Mouse (Mus musculus): ENCODE measurements around the gene Zfp663. TPM values are rescaled to one million over a fixed set of nuclear protein-coding genes. Genes with fewer than 3 reads are reported as not detected.
A peak's percentile ranks its signal among the peaks of the same experiment; 100 is the strongest.

Gene Zfp663
- polyA plus RNA-seq, 1 experiment from 2014 or later, result 0.69 TPM

DNA sequence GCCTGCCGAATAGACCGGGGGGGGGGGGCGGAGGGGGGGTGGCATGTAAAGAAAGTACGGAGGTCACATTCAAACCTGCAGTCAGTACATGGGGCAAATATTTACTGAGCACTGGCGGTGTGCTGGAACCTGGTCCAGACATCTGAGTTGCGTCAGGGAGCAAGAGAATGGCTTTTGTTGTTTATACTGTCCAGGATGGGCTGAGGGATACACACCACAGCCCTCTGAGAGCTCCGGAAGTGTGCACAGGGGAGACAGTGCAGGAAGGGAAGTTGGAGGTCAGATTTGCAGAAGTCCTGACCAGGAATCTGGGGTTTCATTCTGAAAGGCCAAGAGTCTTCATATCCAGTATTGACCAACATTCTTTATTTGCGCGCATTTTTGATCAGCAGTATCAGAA lies 36.4 kb upstream of the Zfp663 start:
- WGBS (ENCODE audit: insufficient replicate concordance), result 61% methylated on average over 9 of the region's 9 CpGs
- Histone ChIP-seq H3K4me2 (no peak overlapping the region), H3K9ac (ENCODE audit: low read depth, low read length) (no peak overlapping the region), H3K4me1 (ENCODE audit: control insufficient read depth, insufficient read depth, low read length) (0 out of 2 replicates have a peak, but pooled peaks cover 4% of the 10 kb centered on the region), H3K27ac (ENCODE audit: low read depth, low read length) (no peak overlapping the region), H3K9me3 (replicated peaks; ENCODE audit: control insufficient read depth, low read length) (no peaks in the 10 kb centered on the region), H3K36me3 (ENCODE audit: control insufficient read depth, insufficient read depth, low read length) (no peaks in the 10 kb centered on the region), H3K27me3 (ENCODE audit: control insufficient read depth, insufficient read depth, low read length) (no peaks in the 10 kb centered on the region), H3K4me3 (ENCODE audit: low read depth, low read length) (no peak overlapping the region)
- ATAC-seq (replicated peaks; ENCODE audit: insufficient number of reproducible peaks, low FRiP score, low TSS enrichment), result no peak

DNA sequence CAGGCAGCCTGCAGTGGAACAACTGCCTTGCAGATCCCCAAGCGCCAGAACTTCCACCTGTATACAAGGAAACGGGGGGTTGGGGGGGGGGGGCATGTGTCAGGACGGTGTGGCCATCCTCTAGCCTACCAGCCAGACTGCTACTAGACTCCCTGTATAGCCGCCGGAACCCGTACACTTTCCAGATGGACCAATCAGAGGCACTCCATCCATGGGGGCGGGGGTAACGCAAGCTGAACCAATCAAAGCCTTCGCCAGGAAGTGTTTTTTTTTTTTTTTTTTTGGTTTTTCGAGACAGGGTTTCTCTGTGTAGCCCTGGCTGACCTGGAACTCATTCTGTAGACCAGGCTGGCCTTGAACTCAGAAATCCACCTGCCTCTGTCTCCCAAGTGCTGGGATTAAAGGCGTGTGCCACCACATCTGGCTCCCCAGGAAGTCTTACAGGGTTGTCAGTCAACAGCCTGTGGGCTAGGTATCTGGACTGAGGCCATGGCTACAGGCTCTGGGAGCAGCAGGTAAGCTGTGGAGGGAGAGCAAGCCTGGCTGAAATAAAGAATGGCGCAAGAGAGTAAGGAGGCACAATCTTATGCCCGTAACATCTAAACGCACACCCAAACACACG lies 29.7 kb upstream of the Zfp663 start:
- Histone ChIP-seq H3K4me2 (no peak overlapping the region), H3K4me1 (ENCODE audit: control insufficient read depth, insufficient read depth, low read length) (peaks cover 13% of the 10 kb centered on the region; the same call in 1 of the 2 replicates), H3K27ac (ENCODE audit: low read depth, low read length) (no peak overlapping the region), H3K27me3 (ENCODE audit: control insufficient read depth, insufficient read depth, low read length) (no peaks in the 10 kb centered on the region), H3K9me3 (replicated peaks; ENCODE audit: control insufficient read depth, low read length) (no peaks in the 10 kb centered on the region), H3K4me3 (ENCODE audit: low read depth, low read length) (no peak overlapping the region), H3K9ac (ENCODE audit: low read depth, low read length) (no peak overlapping the region), H3K36me3 (ENCODE audit: control insufficient read depth, insufficient read depth, low read length) (no peaks in the 10 kb centered on the region)
- WGBS (ENCODE audit: insufficient replicate concordance), result 65% methylated on average over 14 of the region's 15 CpGs
- ATAC-seq (replicated peaks; ENCODE audit: insufficient number of reproducible peaks, low FRiP score, low TSS enrichment), result no peak

DNA sequence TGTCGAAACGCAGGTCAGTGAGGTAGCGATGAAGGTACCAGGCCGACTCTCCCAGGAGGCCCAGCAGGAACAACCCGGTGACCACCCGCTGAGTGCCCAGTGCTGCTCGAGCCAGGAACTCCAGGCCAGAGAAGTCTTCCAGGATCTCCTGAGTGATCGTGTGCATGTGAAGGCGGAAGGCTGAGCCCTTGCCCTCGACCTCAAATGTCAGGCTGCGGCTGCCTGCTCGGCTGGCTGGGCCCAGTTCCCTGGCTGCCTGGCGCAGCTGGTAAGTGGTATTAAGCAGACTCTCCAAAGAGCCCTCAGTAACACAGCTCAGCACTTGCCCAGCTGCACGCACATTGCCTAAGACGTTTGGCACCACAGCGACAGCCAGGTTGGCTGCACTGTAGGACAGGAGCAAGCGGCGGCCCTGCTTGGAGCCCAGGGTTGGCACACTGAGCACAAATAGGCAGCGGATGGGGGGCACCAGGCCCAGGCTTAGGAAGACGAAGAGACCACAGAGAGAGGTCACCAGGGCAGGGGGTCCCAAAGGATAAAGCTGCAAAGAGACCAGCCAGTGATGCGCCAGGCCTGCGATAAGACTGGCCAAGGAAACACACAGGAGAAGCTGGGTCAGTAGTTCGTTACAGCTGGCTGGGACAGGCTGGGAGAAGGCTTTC lies 29.1 kb upstream of the Zfp663 start:
- H3K4me3 ChIP-seq (ENCODE audit: low read depth, low read length), result no peak overlapping the region
- H3K36me3 ChIP-seq (ENCODE audit: control insufficient read depth, insufficient read depth, low read length), result no peaks in the 10 kb centered on the region
- no peaks in the 10 kb centered on the region for H3K27me3 ChIP-seq (ENCODE audit: control insufficient read depth, insufficient read depth, low read length)
- H3K4me1 ChIP-seq (ENCODE audit: control insufficient read depth, insufficient read depth, low read length), result peaks cover 13% of the 10 kb centered on the region; the same call in 1 of the 2 replicates
- WGBS (ENCODE audit: insufficient replicate concordance), result 69% methylated on average over 23 of the region's 23 CpGs
- no peak overlapping the region for H3K4me2 ChIP-seq
- no peak for ATAC-seq (replicated peaks; ENCODE audit: insufficient number of reproducible peaks, low FRiP score, low TSS enrichment)
- H3K9ac ChIP-seq (ENCODE audit: low read depth, low read length), result no peak overlapping the region
- no peaks in the 10 kb centered on the region for H3K9me3 ChIP-seq (replicated peaks; ENCODE audit: control insufficient read depth, low read length)
- H3K27ac ChIP-seq (ENCODE audit: low read depth, low read length), result peak overlapping the region; percentile 35

DNA sequence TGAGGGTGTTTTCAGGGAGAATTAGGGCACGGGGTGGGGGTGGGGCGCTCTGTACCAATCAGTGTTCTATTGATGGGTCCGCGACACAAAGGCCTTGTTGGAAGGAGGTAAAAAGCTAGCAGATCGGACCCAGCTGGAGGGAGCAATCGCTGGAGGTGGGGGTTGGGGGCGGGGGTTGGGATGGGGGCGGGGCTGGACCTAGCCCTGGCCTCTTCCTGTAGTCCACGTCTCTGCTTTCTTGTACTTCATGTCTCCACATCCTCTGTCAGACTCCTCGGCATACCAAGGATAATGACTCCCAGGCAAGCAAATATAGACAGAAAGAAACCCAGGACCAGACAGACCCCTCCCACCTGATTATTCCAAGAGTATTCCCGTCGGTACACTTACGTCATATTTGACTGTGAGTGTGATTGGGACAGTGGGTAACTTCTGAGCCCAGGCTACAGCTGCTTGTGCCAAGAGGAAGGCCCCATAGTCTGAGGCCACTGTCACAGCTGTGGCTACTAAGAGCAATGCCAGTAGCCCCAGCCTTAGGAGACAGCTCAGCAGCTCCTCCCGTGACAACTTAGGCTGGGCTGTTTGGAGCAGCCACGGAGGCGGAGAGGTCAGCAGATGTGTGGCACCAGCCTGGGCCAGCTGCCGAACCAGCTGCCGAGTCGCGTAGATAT lies 28.4 kb upstream of the Zfp663 start:
- Histone ChIP-seq H3K27ac (ENCODE audit: low read depth, low read length) (peak overlapping the region; percentile 35; the same call in 1 of the 2 replicates), H3K9ac (ENCODE audit: low read depth, low read length) (no peak overlapping the region), H3K4me2 (peak overlapping the region; percentile 22; the same call in 1 of the 2 replicates)

DNA sequence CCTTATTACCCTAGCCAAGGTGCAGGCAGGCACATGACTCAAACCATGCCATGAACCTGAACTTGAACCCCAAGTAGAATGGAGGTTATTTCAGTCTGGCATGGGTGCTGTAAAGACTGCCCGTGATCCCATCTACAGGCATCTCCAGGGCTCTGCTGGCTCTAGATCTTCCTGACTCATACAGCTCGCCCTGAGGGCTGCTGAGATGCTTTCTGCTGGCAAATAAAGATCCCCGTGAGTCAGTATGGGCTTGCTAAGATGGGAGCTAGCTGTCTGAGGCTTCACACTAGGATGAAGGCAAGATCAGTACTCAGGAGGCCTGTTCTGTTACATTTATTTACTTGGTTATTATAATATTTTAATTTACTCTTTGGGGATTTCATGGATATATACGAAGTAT lies 23.6 kb upstream of the Zfp663 start:
- H3K27ac ChIP-seq (ENCODE audit: low read depth, low read length), result no peak overlapping the region

More for the DNA sequence above, 28.4 kb upstream of the Zfp663 start:
- WGBS (ENCODE audit: insufficient replicate concordance), result 48% methylated on average over 20 of the region's 20 CpGs
- Histone ChIP-seq H3K9me3 (replicated peaks; ENCODE audit: control insufficient read depth, low read length) (no peaks in the 10 kb centered on the region), H3K4me1 (ENCODE audit: control insufficient read depth, insufficient read depth, low read length) (peaks cover 13% of the 10 kb centered on the region; the same call in 1 of the 2 replicates), H3K36me3 (ENCODE audit: control insufficient read depth, insufficient read depth, low read length) (no peaks in the 10 kb centered on the region), H3K27me3 (ENCODE audit: control insufficient read depth, insufficient read depth, low read length) (no peaks in the 10 kb centered on the region), H3K4me3 (ENCODE audit: low read depth, low read length) (no peak overlapping the region)
- ATAC-seq (replicated peaks; ENCODE audit: insufficient number of reproducible peaks, low FRiP score, low TSS enrichment), result no peak

DNA sequence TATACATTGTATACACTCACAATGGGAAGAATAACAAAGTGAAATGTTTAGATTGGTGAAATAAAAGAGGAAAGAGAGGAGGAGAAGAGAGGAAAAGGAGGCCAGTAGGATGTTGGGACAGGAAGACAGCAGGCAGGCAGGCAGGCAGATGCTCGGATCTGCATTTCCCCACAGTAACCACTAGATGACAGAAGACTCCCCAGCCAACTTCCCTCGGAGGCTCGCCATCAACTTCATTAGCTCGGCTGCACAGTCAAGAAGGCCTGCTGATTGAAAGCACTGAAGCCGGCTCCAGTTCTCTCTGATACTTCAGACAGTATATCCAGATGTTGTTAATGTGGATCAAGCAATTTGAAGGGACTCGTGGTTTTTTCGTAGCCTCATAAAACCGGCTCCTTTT lies 23.0 kb upstream of the Zfp663 start:
- Histone ChIP-seq H3K9ac (ENCODE audit: low read depth, low read length) (no peak overlapping the region), H3K4me1 (ENCODE audit: control insufficient read depth, insufficient read depth, low read length) (peaks cover 7% of the 10 kb centered on the region), H3K27ac (ENCODE audit: low read depth, low read length) (no peak overlapping the region), H3K9me3 (replicated peaks; ENCODE audit: control insufficient read depth, low read length) (no peaks in the 10 kb centered on the region), H3K27me3 (ENCODE audit: control insufficient read depth, insufficient read depth, low read length) (no peaks in the 10 kb centered on the region), H3K36me3 (ENCODE audit: control insufficient read depth, insufficient read depth, low read length) (peaks cover 3% of the 10 kb centered on the region; the same call in 1 of the 2 replicates), H3K4me3 (ENCODE audit: low read depth, low read length) (no peak overlapping the region), H3K4me2 (no peak overlapping the region)
- no peak for ATAC-seq (replicated peaks; ENCODE audit: insufficient number of reproducible peaks, low FRiP score, low TSS enrichment)
- WGBS (ENCODE audit: insufficient replicate concordance), result 16% methylated on average over 8 of the region's 8 CpGs

More for the DNA sequence above, 23.6 kb upstream of the Zfp663 start:
- Histone ChIP-seq H3K4me3 (ENCODE audit: low read depth, low read length) (no peak overlapping the region), H3K9ac (ENCODE audit: low read depth, low read length) (no peak overlapping the region), H3K9me3 (replicated peaks; ENCODE audit: control insufficient read depth, low read length) (no peaks in the 10 kb centered on the region), H3K36me3 (ENCODE audit: control insufficient read depth, insufficient read depth, low read length) (no peaks in the 10 kb centered on the region), H3K27me3 (ENCODE audit: control insufficient read depth, insufficient read depth, low read length) (no peaks in the 10 kb centered on the region), H3K4me2 (no peak overlapping the region), H3K4me1 (ENCODE audit: control insufficient read depth, insufficient read depth, low read length) (peaks cover 4% of the 10 kb centered on the region)
- no peak for ATAC-seq (replicated peaks; ENCODE audit: insufficient number of reproducible peaks, low FRiP score, low TSS enrichment)
- 85% methylated on average over 4 of the region's 4 CpGs for WGBS (ENCODE audit: insufficient replicate concordance)

DNA sequence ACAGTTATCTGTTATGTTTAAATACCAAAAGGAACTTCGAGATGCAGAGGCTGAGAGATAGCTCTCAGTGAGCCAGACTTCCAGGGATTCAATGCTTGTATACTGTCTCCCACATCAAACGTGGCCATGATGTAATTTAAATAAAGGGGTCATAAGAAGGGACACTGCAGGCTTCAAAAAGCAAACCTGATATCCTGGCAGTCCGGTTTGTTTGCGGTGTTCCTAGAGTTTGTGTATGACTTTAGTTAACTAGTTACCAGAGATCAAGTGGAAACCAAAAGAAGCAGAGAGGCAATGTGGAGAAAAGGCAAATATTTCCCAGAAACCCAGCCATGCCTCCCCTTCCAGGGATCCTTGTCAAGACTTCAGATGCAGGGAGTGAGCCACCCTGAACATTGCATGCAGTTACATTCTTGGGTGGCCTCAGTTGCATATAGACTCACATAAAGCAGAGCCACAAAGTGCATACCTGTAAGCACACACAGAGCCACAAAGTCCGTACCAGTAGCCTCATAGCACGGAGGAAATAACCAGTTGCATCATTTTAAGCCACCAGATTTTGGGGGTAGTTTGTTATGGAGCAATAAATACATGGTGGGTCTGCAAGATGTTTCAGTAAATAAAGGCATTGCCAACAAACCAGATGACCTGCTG lies 20.9 kb upstream of the Zfp663 start:
- Histone ChIP-seq H3K4me2 (no peak overlapping the region), H3K27ac (ENCODE audit: low read depth, low read length) (no peak overlapping the region), H3K9ac (ENCODE audit: low read depth, low read length) (no peak overlapping the region), H3K36me3 (ENCODE audit: control insufficient read depth, insufficient read depth, low read length) (peaks cover 18% of the 10 kb centered on the region), H3K4me1 (ENCODE audit: control insufficient read depth, insufficient read depth, low read length) (peaks cover 12% of the 10 kb centered on the region), H3K4me3 (ENCODE audit: low read depth, low read length) (no peak overlapping the region), H3K27me3 (ENCODE audit: control insufficient read depth, insufficient read depth, low read length) (no peaks in the 10 kb centered on the region), H3K9me3 (replicated peaks; ENCODE audit: control insufficient read depth, low read length) (no peaks in the 10 kb centered on the region)
- no peak for ATAC-seq (replicated peaks; ENCODE audit: insufficient number of reproducible peaks, low FRiP score, low TSS enrichment)
- 74% methylated on average over 6 of the region's 6 CpGs for WGBS (ENCODE audit: insufficient replicate concordance)

DNA sequence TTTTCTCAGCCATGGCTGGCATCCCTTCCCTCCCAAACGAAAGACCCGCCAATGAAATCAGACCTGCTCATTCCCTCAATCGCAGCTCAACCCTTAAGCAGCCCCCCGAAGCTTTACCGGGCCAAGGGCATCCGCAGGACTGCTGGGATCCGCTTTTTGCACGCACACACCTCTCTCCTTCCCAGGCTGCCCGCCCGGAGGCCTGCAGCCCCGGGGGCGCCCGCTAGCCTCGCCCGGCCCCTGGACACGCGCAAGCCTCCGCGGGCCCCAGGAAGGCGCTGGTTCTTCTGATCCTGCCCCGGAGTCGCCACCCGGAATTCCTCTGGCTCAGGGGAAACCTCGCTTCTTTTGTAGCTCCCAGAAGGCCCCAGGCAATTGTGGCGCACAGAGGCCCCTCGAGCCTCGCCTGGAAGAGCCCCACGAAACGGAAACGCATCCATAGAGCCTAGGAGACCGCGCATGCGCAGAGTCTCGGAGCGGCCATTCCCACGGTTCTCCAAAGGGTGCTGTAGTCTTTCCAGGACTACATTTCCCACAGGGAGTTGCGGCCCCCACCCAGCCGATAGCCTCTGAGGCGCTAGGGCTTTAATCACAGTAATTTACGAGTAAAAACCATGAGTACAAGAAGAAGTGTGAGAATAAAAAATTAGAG lies 19.4 kb upstream of the Zfp663 start, which contains the start of gene Zfp334:
Zfp334 (minus strand) TSS at position 416 of the 652 bp plus-strand sequence.
- Histone ChIP-seq H3K4me3 (ENCODE audit: low read depth, low read length) (peak within 1 kb of the TSS; percentile 76), H3K27me3 (ENCODE audit: control insufficient read depth, insufficient read depth, low read length) (no peaks in the 10 kb centered on the region), H3K4me1 (ENCODE audit: control insufficient read depth, insufficient read depth, low read length) (peaks cover 12% of the 10 kb centered on the region), H3K4me2 (peak within 1 kb of the TSS; percentile 78), H3K27ac (ENCODE audit: low read depth, low read length) (peak within 1 kb of the TSS; percentile 89), H3K36me3 (ENCODE audit: control insufficient read depth, insufficient read depth, low read length) (peaks cover 33% of the 10 kb centered on the region), H3K9me3 (replicated peaks; ENCODE audit: control insufficient read depth, low read length) (no peaks in the 10 kb centered on the region), H3K9ac (ENCODE audit: low read depth, low read length) (peak within 1 kb of the TSS; percentile 94)
- WGBS (ENCODE audit: insufficient replicate concordance), result under 1% methylated on average over 40 of the region's 40 CpGs
- peak; percentile 87 for ATAC-seq (replicated peaks; ENCODE audit: insufficient number of reproducible peaks, low FRiP score, low TSS enrichment)

Data from heart, embryonic 11.5 days (tissue).